Mouse (Mus musculus) liver, postnatal 0 days (tissue): ENCODE data around the gene Slc24a4.

Experiments used
- CTCF ChIP-seq: sonication (generic); IDR thresholded peaks from 2 replicates; pipeline ENCODE4 v1.5.1; 2016; ENCODE audit warnings: antibody characterized with exemption, low read depth
- EP300 ChIP-seq: IDR thresholded peaks from 2 replicates; pipeline ENCODE4 v1.6.1; 2016; ENCODE audit warnings: antibody characterized with exemption, low read depth, mild to moderate bottlenecking

DNA sequence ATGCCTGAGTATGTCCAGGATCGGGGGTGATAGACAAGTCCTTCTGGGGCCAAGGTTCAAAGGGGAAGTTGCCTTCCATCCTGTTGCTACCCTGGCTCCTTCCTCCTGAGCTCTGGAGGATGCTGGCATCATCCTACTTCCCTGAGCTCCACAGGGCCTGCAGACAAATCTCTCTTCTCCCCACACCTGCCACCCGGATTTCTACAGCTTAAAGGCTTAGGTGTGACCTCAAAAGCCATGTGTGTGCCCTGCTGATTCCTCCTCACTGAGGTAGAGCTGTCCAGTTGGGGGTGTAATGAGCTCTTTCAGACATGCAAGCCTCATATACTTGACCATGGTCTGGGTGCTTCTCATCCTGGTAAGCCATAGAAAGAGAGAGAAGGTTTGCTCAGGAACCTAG lies 82.3 kb downstream of the Slc24a4 start:
- TF ChIP-seq CTCF (no peak), EP300 (no peak)
